Mouse (Mus musculus) monocyte, adult 5-6 weeks (primary cell): Measurements from ENCODE around the gene Prtn3. TPM values are rescaled to one million over a fixed set of nuclear protein-coding genes. Genes with fewer than 3 reads are reported as not detected.

ENCODE experiments used
- total RNA-seq: library from RNA; stranded (forward); fragments of 200-1000, 200-491, 200-594 nt; gene quantifications from 3 replicates; pipeline ENCODE4 v1.2.3, GENCODE M21; 2017

The Prtn3 gene
- total RNA-seq, 1 experiment from 2014 or later: not detected

Other genes starting within 250 kb of the Prtn3 start
- not detected in 3 replicates for gene Shc2, start 236.6 kb upstream of the Prtn3 start, total RNA-seq
- not detected in 3 replicates for gene Odf3l2, start 228.7 kb upstream of the Prtn3 start, total RNA-seq
- not detected in 3 replicates for gene Madcam1, start 209.9 kb upstream of the Prtn3 start, total RNA-seq
- 8.9 to 28.4 TPM (median 25.4 TPM) in 3 replicates for gene Tpgs1, start 205.1 kb upstream of the Prtn3 start, total RNA-seq
- gene Cdc34, start 192.3 kb upstream of the Prtn3 start, total RNA-seq: 76.0 to 109 TPM (median 89.7 TPM) in 3 replicates
- 0.29 to 17.0 TPM (median 3.0 TPM) in 3 replicates for gene Gzmm, start 185.5 kb upstream of the Prtn3 start, total RNA-seq
- 158 to 185 TPM (median 179 TPM) in 3 replicates for gene Bsg, start 170.0 kb upstream of the Prtn3 start, total RNA-seq
- not detected in 3 replicates for gene Hcn2, start 157.8 kb upstream of the Prtn3 start, total RNA-seq
- 8.3 to 15.9 TPM (median 10.4 TPM) in 3 replicates for gene Polrmt, start 127.9 kb upstream of the Prtn3 start, total RNA-seq
- gene Fgf22, start 119.4 kb upstream of the Prtn3 start, total RNA-seq: not detected in 3 replicates
- gene Rnf126, start 107.5 kb upstream of the Prtn3 start, total RNA-seq: 3.5 to 18.0 TPM (median 8.8 TPM) in 3 replicates
- gene Fstl3, start 97.2 kb upstream of the Prtn3 start, total RNA-seq: 1.3 to 3.3 TPM (median 2.0 TPM) in 3 replicates
- gene Prss57, start 83.5 kb upstream of the Prtn3 start, total RNA-seq: 0.21 to 2.1 TPM in 2 of 3 replicates, not detected in the other
- 21.3 to 30.9 TPM (median 27.0 TPM) in 3 replicates for gene Palm, start 80.9 kb upstream of the Prtn3 start, total RNA-seq
- gene Misp, start 53.5 kb upstream of the Prtn3 start, total RNA-seq: not detected in 3 replicates
- gene Ptbp1, start 20.0 kb upstream of the Prtn3 start, total RNA-seq: 55.7 to 124 TPM (median 78.8 TPM) in 3 replicates
- gene Plppr3, start 158 bp downstream of the Prtn3 start, total RNA-seq: 0.95 TPM in 1 of 3 replicates, not detected in the others
- not detected in 3 replicates for gene Elane, start 11.8 kb downstream of the Prtn3 start, total RNA-seq
- gene Cfd, start 16.4 kb downstream of the Prtn3 start, total RNA-seq: not detected in 3 replicates
- gene Med16, start 34.4 kb downstream of the Prtn3 start, total RNA-seq: 13.3 to 16.8 TPM (median 13.3 TPM) in 3 replicates
- gene Gm26602, start 36.4 kb downstream of the Prtn3 start, total RNA-seq: not detected in 3 replicates
- 0.39 TPM in 1 of 3 replicates, not detected in the others for gene Kiss1r, start 42.5 kb downstream of the Prtn3 start, total RNA-seq
- gene R3hdm4, start 46.7 kb downstream of the Prtn3 start, total RNA-seq: 23.4 to 53.8 TPM (median 35.4 TPM) in 3 replicates
- 35.3 to 38.9 TPM (median 36.8 TPM) in 3 replicates for gene Arid3a, start 52.6 kb downstream of the Prtn3 start, total RNA-seq
- gene Wdr18, start 85.7 kb downstream of the Prtn3 start, total RNA-seq: 7.8 to 14.2 TPM (median 8.8 TPM) in 3 replicates
- gene Grin3b, start 96.2 kb downstream of the Prtn3 start, total RNA-seq: not detected in 3 replicates
- gene Tmem259, start 109.9 kb downstream of the Prtn3 start, total RNA-seq: 49.0 to 80.6 TPM (median 59.1 TPM) in 3 replicates
- 210 to 295 TPM (median 228 TPM) in 3 replicates for gene Cnn2, start 114.1 kb downstream of the Prtn3 start, total RNA-seq
- 33.6 to 53.0 TPM (median 45.9 TPM) in 3 replicates for gene Abca7, start 122.0 kb downstream of the Prtn3 start, total RNA-seq
- 356 to 478 TPM (median 365 TPM) in 3 replicates for gene Arhgap45, start 142.2 kb downstream of the Prtn3 start, total RNA-seq
- gene Polr2e, start 165.3 kb downstream of the Prtn3 start, total RNA-seq: 83.4 to 130 TPM (median 95.9 TPM) in 3 replicates
- 250 to 253 TPM (median 251 TPM) in 3 replicates for gene Gpx4, start 172.7 kb downstream of the Prtn3 start, total RNA-seq
- 50.6 to 75.0 TPM (median 51.9 TPM) in 3 replicates for gene Sbno2, start 231.1 kb downstream of the Prtn3 start, total RNA-seq
- gene Stk11, start 241.3 kb downstream of the Prtn3 start, total RNA-seq: 155 to 177 TPM (median 155 TPM) in 3 replicates